Mouse (Mus musculus): ENCODE results near the gene Reln. TPM values are rescaled to one million over a fixed set of nuclear protein-coding genes. Genes with fewer than 3 reads are reported as not detected.

Reln gene
- polyA plus RNA-seq, 1 experiment from 2014 or later: 46.4 TPM

DNA sequence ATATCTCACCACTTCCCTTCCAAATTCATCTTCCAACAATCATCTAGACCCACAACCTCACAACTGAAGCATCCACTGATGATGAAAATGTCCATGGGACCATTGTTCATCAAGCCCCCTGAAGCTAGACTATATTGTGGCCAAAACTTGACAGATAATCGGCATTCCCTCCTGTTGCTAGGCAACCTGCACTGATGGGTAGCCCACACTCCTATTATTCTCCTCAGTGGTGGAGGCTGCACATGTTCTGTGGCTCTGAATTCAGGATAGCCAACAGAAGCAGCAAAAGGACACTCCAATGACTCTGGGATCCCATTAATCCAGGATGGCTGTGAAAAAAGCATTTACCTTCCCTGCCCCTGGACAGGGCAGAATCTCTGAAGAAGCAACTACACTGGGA lies 40.8 kb downstream of the Reln start:
- no peaks in the 10 kb centered on the region for H3K36me3 ChIP-seq
- no peak overlapping the region for H3K4me3 ChIP-seq
- H3K4me2 ChIP-seq: no peak overlapping the region
- no peaks in the 10 kb centered on the region for H3K27me3 ChIP-seq
- no peak overlapping the region for H3K27ac ChIP-seq (replicated peaks)
- ATAC-seq (ENCODE audit: low FRiP score, low read depth): no peak
- no peaks in the 10 kb centered on the region for H3K9me3 ChIP-seq
- WGBS: 10% methylated on average over 1 of the region's 1 CpGs
- H3K4me1 ChIP-seq (replicated peaks): peaks cover 6% of the 10 kb centered on the region; the same call in 1 of the 2 replicates
- no peak overlapping the region for H3K9ac ChIP-seq

DNA sequence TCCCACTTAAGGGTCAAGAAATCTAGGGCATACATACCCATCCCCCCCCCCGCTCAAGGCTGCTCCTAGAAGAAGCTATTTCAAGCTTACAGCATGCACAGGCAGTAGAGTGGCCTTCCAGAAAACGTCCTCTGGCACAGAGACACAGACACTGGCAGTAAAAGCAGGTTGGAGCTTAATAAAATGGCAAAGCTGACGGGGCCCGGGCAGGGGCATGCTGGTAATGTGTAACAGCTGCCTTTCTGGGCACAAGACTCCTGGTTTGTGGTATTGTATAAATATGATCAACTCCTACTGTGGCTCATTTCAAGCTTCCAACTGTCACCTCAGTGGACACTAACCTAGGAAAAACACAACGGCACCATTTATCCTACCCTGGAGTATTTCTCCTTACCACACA lies 42.2 kb downstream of the Reln start:
- ATAC-seq (ENCODE audit: low FRiP score, low read depth): peak; percentile 71
- H3K4me3 ChIP-seq: no peak overlapping the region
- 69% methylated on average over 5 of the region's 5 CpGs for WGBS

GRCm38 (mm10) chr5:22300788-22301187 lies 43.7 kb downstream of the Reln start:
- no peak for ATAC-seq (ENCODE audit: low FRiP score, low read depth)
- H3K27me3 ChIP-seq: no peaks in the 10 kb centered on the region
- no peak overlapping the region for H3K27ac ChIP-seq (replicated peaks)
- H3K4me3 ChIP-seq: no peak overlapping the region
- 88% methylated on average over 5 of the region's 5 CpGs for WGBS
- H3K4me2 ChIP-seq: no peak overlapping the region
- no peaks in the 10 kb centered on the region for H3K9me3 ChIP-seq
- peaks cover 6% of the 10 kb centered on the region; the same call in 1 of the 2 replicates for H3K4me1 ChIP-seq (replicated peaks)
- no peak overlapping the region for H3K9ac ChIP-seq
- no peaks in the 10 kb centered on the region for H3K36me3 ChIP-seq

More for the DNA sequence above, 42.2 kb downstream of the Reln start:
- H3K36me3 ChIP-seq: no peaks in the 10 kb centered on the region
- H3K4me1 ChIP-seq (replicated peaks): peaks cover 6% of the 10 kb centered on the region; the same call in 1 of the 2 replicates
- H3K27me3 ChIP-seq: no peaks in the 10 kb centered on the region
- no peaks in the 10 kb centered on the region for H3K9me3 ChIP-seq
- no peak overlapping the region for H3K4me2 ChIP-seq
- peak overlapping the region; percentile 20; the same call in 1 of the 2 replicates for H3K27ac ChIP-seq (replicated peaks)
- no peak overlapping the region for H3K9ac ChIP-seq

DNA sequence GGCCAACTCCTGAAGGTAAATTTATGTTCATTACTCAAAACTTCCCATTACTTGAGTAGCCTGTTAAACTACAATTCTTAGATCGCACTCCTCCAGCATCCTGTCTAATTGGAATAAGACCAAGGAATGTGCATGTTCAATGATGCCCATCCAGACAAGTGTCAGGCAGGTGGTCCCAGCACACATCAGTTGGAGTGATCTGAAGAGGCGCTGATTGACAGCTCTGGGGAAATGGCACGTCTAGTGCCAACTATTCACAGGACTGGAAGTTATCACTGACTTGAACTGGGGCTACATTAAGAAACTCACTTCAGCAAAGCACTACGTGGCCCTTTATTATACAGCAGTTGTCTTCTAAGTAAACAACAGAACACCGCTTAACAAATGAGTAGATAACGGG lies 44.5 kb downstream of the Reln start:
- H3K9ac ChIP-seq: no peak overlapping the region
- no peaks in the 10 kb centered on the region for H3K9me3 ChIP-seq
- WGBS: 84% methylated on average over 6 of the region's 6 CpGs
- no peaks in the 10 kb centered on the region for H3K27me3 ChIP-seq
- no peak overlapping the region for H3K27ac ChIP-seq (replicated peaks)
- H3K4me2 ChIP-seq: no peak overlapping the region
- H3K4me1 ChIP-seq (replicated peaks): peaks cover 6% of the 10 kb centered on the region; the same call in 1 of the 2 replicates
- H3K4me3 ChIP-seq: no peak overlapping the region
- ATAC-seq (ENCODE audit: low FRiP score, low read depth): no peak
- no peaks in the 10 kb centered on the region for H3K36me3 ChIP-seq

- no peak overlapping the region for H3K27ac ChIP-seq (replicated peaks)
- H3K9ac ChIP-seq: no peak overlapping the region
- WGBS: 61% methylated on average over 6 of the region's 6 CpGs
- no peaks in the 10 kb centered on the region for H3K9me3 ChIP-seq
- no peak for ATAC-seq (ENCODE audit: low FRiP score, low read depth)
- no peaks in the 10 kb centered on the region for H3K4me1 ChIP-seq (replicated peaks)
- no peaks in the 10 kb centered on the region for H3K27me3 ChIP-seq
- H3K36me3 ChIP-seq: no peaks in the 10 kb centered on the region
- no peak overlapping the region for H3K4me3 ChIP-seq
- H3K4me2 ChIP-seq: no peak overlapping the region
Observed at GRCm38 (mm10) chr5:22295161-22295560, 49.3 kb downstream of the Reln start.

GRCm38 (mm10) chr5:22291409-22291808 lies 53.1 kb downstream of the Reln start:
- H3K27ac ChIP-seq (replicated peaks): no peak overlapping the region
- H3K4me3 ChIP-seq: no peak overlapping the region
- no peaks in the 10 kb centered on the region for H3K27me3 ChIP-seq
- H3K4me1 ChIP-seq (replicated peaks): no peaks in the 10 kb centered on the region
- H3K4me2 ChIP-seq: no peak overlapping the region
- no peak for ATAC-seq (ENCODE audit: low FRiP score, low read depth)
- WGBS: 74% methylated on average over 4 of the region's 4 CpGs
- H3K9ac ChIP-seq: no peak overlapping the region
- no peaks in the 10 kb centered on the region for H3K36me3 ChIP-seq
- H3K9me3 ChIP-seq: no peaks in the 10 kb centered on the region

GRCm38 (mm10) chr5:22285396-22285795 lies 59.1 kb downstream of the Reln start:
- Histone ChIP-seq H3K4me1 (replicated peaks) (peaks cover 10% of the 10 kb centered on the region; the same call in 1 of the 2 replicates), H3K27me3 (no peaks in the 10 kb centered on the region), H3K9me3 (no peaks in the 10 kb centered on the region), H3K4me2 (no peak overlapping the region), H3K4me3 (no peak overlapping the region), H3K27ac (replicated peaks) (no peak overlapping the region), H3K9ac (no peak overlapping the region), H3K36me3 (no peaks in the 10 kb centered on the region)
- WGBS: 72% methylated on average over 4 of the region's 4 CpGs
- ATAC-seq (ENCODE audit: low FRiP score, low read depth): no peak

DNA sequence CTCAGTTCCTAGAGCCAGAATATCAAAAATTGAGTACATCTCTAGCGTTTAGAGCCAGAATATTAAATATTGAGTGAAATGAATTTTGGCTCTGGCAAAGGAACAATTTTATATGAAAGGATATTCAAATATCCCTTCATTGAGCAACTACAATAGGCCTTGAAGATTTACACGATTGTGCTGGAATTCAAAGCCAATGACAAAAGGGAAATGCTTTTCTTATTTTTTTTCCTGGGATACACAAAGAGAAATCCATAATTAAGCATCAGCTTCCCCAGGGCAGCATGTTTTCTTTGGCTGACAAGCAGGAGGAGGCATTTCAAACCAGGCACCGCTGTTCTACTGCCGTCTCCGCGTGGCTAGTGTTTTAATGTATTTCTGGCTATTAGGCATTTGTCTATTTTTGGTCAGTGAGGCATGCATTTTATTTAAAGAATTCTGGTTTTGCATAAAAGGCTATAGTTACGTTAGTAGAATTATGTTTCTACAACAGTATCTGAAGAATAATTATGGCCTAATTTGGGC lies 62.3 kb downstream of the Reln start:
- ATAC-seq (ENCODE audit: low FRiP score, low read depth): no peak
- Histone ChIP-seq H3K4me3 (no peak overlapping the region), H3K9me3 (no peaks in the 10 kb centered on the region), H3K4me1 (replicated peaks) (peaks cover 10% of the 10 kb centered on the region; the same call in 1 of the 2 replicates), H3K27ac (replicated peaks) (no peak overlapping the region; the same call in 1 of the 2 replicates), H3K9ac (no peak overlapping the region), H3K36me3 (no peaks in the 10 kb centered on the region), H3K4me2 (no peak overlapping the region), H3K27me3 (no peaks in the 10 kb centered on the region)
- 23% methylated on average over 7 of the region's 7 CpGs for WGBS

GRCm38 (mm10) chr5:22280534-22281164 lies 63.9 kb downstream of the Reln start:
- H3K27me3 ChIP-seq: no peaks in the 10 kb centered on the region
- no peaks in the 10 kb centered on the region for H3K36me3 ChIP-seq
- H3K9me3 ChIP-seq: no peaks in the 10 kb centered on the region
- no peak overlapping the region for H3K9ac ChIP-seq
- ATAC-seq (ENCODE audit: low FRiP score, low read depth): peak; percentile 59
- no peak overlapping the region for H3K4me3 ChIP-seq
- WGBS: 75% methylated on average over 2 of the region's 2 CpGs
- no peak overlapping the region for H3K4me2 ChIP-seq
- H3K27ac ChIP-seq (replicated peaks): no peak overlapping the region
- peaks cover 10% of the 10 kb centered on the region; the same call in 1 of the 2 replicates for H3K4me1 ChIP-seq (replicated peaks)

DNA sequence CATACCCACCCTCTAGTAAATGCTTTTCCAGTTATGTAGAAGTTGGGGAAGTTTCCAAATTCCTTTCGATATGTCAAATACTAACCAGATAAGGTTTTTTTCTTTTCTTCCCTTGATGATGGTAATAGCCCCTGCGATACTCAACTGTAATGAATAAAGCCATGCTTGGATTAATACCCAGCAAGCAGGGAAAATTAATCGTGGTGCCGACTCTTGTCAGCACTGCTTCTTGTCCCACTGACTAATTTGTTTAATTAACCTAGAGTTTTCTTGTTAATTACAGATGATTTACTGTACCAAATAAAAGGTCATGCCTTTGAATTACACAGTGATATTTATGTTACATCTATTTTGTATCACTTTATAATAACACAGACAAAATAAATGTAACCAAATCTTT lies 65.3 kb downstream of the Reln start:
- H3K4me2 ChIP-seq: no peak overlapping the region
- no peak overlapping the region for H3K4me3 ChIP-seq
- H3K9ac ChIP-seq: no peak overlapping the region
- H3K4me1 ChIP-seq (replicated peaks): peaks cover 10% of the 10 kb centered on the region; the same call in 1 of the 2 replicates
- H3K36me3 ChIP-seq: no peaks in the 10 kb centered on the region
- no peaks in the 10 kb centered on the region for H3K27me3 ChIP-seq
- H3K27ac ChIP-seq (replicated peaks): no peak overlapping the region
- ATAC-seq (ENCODE audit: low FRiP score, low read depth): no peak
- no peaks in the 10 kb centered on the region for H3K9me3 ChIP-seq
- WGBS: 69% methylated on average over 4 of the region's 4 CpGs

DNA sequence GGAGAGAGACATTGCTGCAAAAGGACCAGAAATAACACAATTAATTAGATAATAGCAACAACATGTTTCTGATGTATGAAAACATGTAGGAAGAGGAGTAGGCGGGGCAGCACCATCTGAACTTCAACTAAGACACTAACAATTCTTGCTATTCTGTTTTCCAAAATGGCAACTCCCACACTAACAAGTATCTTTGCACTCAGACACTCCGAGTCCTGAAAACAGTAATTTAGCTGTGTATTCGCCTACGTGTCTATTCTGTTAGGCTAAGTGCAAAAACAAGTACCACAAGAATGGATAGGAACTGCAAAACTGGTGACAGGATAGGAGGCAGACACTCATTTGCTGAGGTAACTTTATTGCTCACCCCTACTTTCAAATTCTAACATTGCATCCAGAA lies 70.4 kb downstream of the Reln start:
- Histone ChIP-seq H3K4me3 (no peak overlapping the region), H3K27me3 (no peaks in the 10 kb centered on the region), H3K27ac (replicated peaks) (no peak overlapping the region), H3K9me3 (no peaks in the 10 kb centered on the region), H3K36me3 (no peaks in the 10 kb centered on the region), H3K9ac (no peak overlapping the region), H3K4me1 (replicated peaks) (no peaks in the 10 kb centered on the region), H3K4me2 (no peak overlapping the region)
- ATAC-seq (ENCODE audit: low FRiP score, low read depth): no peak
- 93% methylated on average over 4 of the region's 4 CpGs for WGBS

DNA sequence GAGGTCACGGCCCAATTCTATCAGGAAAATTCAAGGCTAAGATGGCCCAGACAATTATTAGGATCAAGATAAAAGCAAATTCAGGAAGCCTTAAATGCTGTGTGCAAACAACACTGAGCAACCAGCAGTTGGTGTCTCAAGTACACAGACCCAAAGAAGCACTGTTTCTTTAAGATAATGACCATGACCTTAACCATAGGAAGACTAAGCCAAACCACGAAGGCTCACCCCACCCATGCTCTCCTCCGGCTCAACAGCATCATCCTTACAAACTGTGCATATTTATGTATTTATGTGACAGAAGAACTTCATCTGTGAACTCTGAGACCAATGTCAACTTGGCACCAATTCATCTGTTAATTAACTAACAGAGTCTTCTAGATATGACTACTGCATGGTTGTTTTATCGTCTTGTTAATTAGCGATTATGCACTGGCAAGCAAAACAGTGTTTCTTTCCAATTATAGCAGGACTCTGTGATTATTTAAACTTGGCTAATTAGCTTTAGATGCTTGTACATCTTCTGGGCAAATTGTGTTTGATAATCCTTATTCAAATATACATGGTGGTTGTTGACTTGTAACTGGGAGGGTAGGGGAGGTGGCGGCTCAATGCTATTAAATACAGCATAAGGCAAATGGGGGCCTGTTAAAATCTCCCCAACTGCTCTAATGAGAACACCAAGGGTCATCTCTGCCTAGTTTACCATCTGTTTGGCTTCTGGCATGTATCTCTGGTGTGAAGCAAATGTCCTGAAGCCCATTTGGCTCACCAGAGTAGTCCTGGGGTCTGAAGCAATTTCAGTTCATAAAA lies 77.8 kb downstream of the Reln start:
- Histone ChIP-seq H3K4me1 (replicated peaks) (no peaks in the 10 kb centered on the region), H3K36me3 (no peaks in the 10 kb centered on the region), H3K4me2 (no peak overlapping the region), H3K9ac (no peak overlapping the region), H3K27me3 (no peaks in the 10 kb centered on the region), H3K9me3 (no peaks in the 10 kb centered on the region), H3K27ac (replicated peaks) (no peak overlapping the region), H3K4me3 (no peak overlapping the region)
- peak; percentile 76 for ATAC-seq (ENCODE audit: low FRiP score, low read depth)
- 57% methylated on average over 6 of the region's 6 CpGs for WGBS

Data from hindbrain, embryonic 15.5 days (tissue).